Mouse (Mus musculus): ENCODE measurements around the gene Yrdc.

DNA sequence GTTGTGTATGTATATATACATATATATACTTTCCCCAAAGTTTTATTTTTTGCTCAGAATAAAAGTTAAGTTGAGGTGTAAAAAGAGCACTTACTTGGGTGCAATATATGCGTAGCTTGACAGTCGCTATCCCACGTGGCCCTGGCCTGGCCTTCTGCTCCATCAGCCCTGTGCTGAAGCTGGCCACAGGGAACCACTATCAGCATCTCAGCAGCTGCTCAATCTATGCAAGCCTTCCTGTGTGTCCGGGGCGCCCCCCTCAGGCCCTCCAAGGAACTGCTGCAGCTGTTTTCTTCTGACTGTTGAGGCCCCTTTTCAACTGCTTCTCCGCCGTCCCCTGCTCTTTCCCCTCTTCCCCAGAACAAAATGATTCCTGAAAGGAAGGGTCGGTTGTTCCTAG, 2.9 kb upstream of the Yrdc start:
- peak; percentile 95 for TF ChIP-seq CTCF (IDR thresholded peaks at IDR 0.05; ENCODE audit: low read depth)
- TF ChIP-seq EP300 (optimal IDR thresholded peaks at IDR 0.05), result no peak

Data from stomach, postnatal 0 days (tissue).